Mouse (Mus musculus): ENCODE data around the gene Rab5a. TPM values are rescaled to one million over a fixed set of nuclear protein-coding genes. Genes with fewer than 3 reads are reported as not detected.
"Not testable (repeated sequence)": the region's sequence is repeated elsewhere in the genome, so short reads cannot be mapped to it uniquely, and the experiment has no call there.

Rab5a gene
- polyA plus RNA-seq, 1 experiment, result 26.6 TPM

GRCm38 (mm10) chr17:53519364-53519763, 40.3 kb downstream of the Rab5a start:
- H3K4me2 ChIP-seq (ENCODE audit: low read depth), result no peak overlapping the region
- H3K27me3 ChIP-seq (ENCODE audit: control insufficient read depth, insufficient read depth, insufficient read length), result no peaks in the 10 kb centered on the region
- H3ac ChIP-seq (ENCODE audit: control insufficient read depth, insufficient read length), result no peak overlapping the region
- TF ChIP-seq CEBPB (IDR thresholded peaks at IDR 0.05; ENCODE audit: insufficient read depth, poor library complexity, severe bottlenecking) (no peak), E2F4 (IDR thresholded peaks at IDR 0.05; ENCODE audit: insufficient read depth) (no peak), MYOD1 (IDR thresholded peaks at IDR 0.05; ENCODE audit: control insufficient read depth in 1 of 3, insufficient read length in 2 of 3, low read depth in 2 of 3) (no peak), TCF3 (IDR thresholded peaks at IDR 0.05; ENCODE audit: insufficient read length, low read depth) (no peak)
- H3K4me3 ChIP-seq, result no peak overlapping the region
- no peaks in the 10 kb centered on the region for H3K79me2 ChIP-seq (ENCODE audit: control insufficient read depth, insufficient read depth)
- peaks cover 7% of the 10 kb centered on the region for H3K36me3 ChIP-seq (ENCODE audit: control insufficient read depth, insufficient read depth)

DNA sequence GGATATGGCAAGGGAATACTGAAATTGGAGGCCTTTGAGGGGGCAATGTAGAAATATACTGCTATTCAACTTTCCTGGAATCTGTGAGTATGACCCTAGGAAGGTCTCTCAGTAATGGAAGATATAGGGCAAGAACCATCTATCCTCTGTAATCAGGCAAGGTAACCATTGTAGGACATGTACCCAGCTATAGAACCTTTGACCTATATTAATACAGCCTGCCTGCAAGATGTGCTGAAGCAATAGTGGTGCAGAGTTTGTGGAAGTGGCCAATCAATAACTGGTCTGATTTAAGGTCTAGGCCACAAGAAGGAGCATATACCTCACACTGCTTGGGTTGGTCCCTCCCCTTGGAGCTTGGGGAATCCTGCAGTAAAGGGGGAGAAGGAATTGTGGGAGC, 41.5 kb downstream of the Rab5a start:
- no peak for TF ChIP-seq MYOG (IDR thresholded peaks at IDR 0.05; ENCODE audit: control insufficient read depth in 1 of 3, insufficient read depth in 1 of 3, insufficient read length in 2 of 3, low read depth in 2 of 3)
- no peak for TF ChIP-seq TCF12 (IDR thresholded peaks at IDR 0.05; ENCODE audit: insufficient read depth, poor library complexity, severe bottlenecking)
- TF ChIP-seq USF1 (IDR thresholded peaks at IDR 0.05; ENCODE audit: low read depth), result no peak
- no peak for TF ChIP-seq POLR2AphosphoS2 (IDR thresholded peaks at IDR 0.05; ENCODE audit: insufficient read length, low read depth)
- no peak for TF ChIP-seq MAX (IDR thresholded peaks at IDR 0.05; ENCODE audit: low read depth)
- TF ChIP-seq POLR2A (IDR thresholded peaks at IDR 0.05; ENCODE audit: insufficient read length, low read depth), result no peak
- TF ChIP-seq TCF3 (IDR thresholded peaks at IDR 0.05; ENCODE audit: insufficient read length, low read depth), result no peak
- no peak for TF ChIP-seq E2F4 (IDR thresholded peaks at IDR 0.05; ENCODE audit: insufficient read depth)
- TF ChIP-seq CEBPB (IDR thresholded peaks at IDR 0.05; ENCODE audit: insufficient read depth, poor library complexity, severe bottlenecking), result no peak
- no peak for TF ChIP-seq MYOD1 (IDR thresholded peaks at IDR 0.05; ENCODE audit: control insufficient read depth in 1 of 3, insufficient read length in 2 of 3, low read depth in 2 of 3)
- TF ChIP-seq SRF (IDR thresholded peaks at IDR 0.05; ENCODE audit: control insufficient read depth, insufficient read length, low read depth), result no peak
- no peak for TF ChIP-seq REST (IDR thresholded peaks at IDR 0.05; ENCODE audit: insufficient read depth, insufficient read length)
- no peaks in the 10 kb centered on the region for H3K36me3 ChIP-seq (ENCODE audit: control insufficient read depth, insufficient read depth)
- H3ac ChIP-seq (ENCODE audit: control insufficient read depth, insufficient read length), result no peak overlapping the region
- H3K27me3 ChIP-seq (ENCODE audit: control insufficient read depth, insufficient read depth, insufficient read length), result no peaks in the 10 kb centered on the region
- no peak overlapping the region for H3K4me2 ChIP-seq (ENCODE audit: low read depth)
- H3K79me2 ChIP-seq (ENCODE audit: control insufficient read depth, insufficient read depth), result no peaks in the 10 kb centered on the region
- no peak overlapping the region for H3K4me3 ChIP-seq

DNA sequence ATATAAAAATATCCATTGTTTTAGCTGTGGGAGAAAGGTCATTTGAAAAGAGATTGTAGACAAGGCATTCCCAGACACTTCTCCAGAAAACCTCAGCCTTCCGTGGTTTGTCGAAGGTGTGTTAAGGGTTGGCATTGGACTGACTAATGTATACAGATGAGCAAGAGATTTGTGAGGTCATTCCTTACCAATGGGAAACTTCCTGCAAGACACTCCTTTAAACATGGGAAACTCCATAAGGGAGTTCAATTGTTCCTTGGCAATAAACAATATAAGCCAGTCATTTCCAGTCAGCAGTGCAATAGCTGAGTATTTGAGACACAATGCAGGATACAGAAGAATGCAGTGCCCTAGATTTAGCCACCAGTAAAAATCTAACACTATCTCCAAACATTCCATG, 49.0 kb downstream of the Rab5a start:
- no peaks in the 10 kb centered on the region for H3K79me2 ChIP-seq (ENCODE audit: control insufficient read depth, insufficient read depth)
- no peaks in the 10 kb centered on the region for H3K36me3 ChIP-seq (ENCODE audit: control insufficient read depth, insufficient read depth)
- H3ac ChIP-seq (ENCODE audit: control insufficient read depth, insufficient read length), result no peak overlapping the region
- TF ChIP-seq POLR2AphosphoS2 (IDR thresholded peaks at IDR 0.05; ENCODE audit: insufficient read length, low read depth), result no peak
- TF ChIP-seq E2F4 (IDR thresholded peaks at IDR 0.05; ENCODE audit: insufficient read depth), result no peak
- no peak for TF ChIP-seq CEBPB (IDR thresholded peaks at IDR 0.05; ENCODE audit: insufficient read depth, poor library complexity, severe bottlenecking)
- no peak for TF ChIP-seq TCF3 (IDR thresholded peaks at IDR 0.05; ENCODE audit: insufficient read length, low read depth)
- TF ChIP-seq TCF12 (IDR thresholded peaks at IDR 0.05; ENCODE audit: insufficient read depth, poor library complexity, severe bottlenecking), result no peak
- no peak for TF ChIP-seq MYOG (IDR thresholded peaks at IDR 0.05; ENCODE audit: control insufficient read depth in 1 of 3, insufficient read depth in 1 of 3, insufficient read length in 2 of 3, low read depth in 2 of 3)
- TF ChIP-seq MYOD1 (IDR thresholded peaks at IDR 0.05; ENCODE audit: control insufficient read depth in 1 of 3, insufficient read length in 2 of 3, low read depth in 2 of 3), result no peak
- TF ChIP-seq MAX (IDR thresholded peaks at IDR 0.05; ENCODE audit: low read depth), result no peak
- TF ChIP-seq REST (IDR thresholded peaks at IDR 0.05; ENCODE audit: insufficient read depth, insufficient read length), result no peak
- TF ChIP-seq SRF (IDR thresholded peaks at IDR 0.05; ENCODE audit: control insufficient read depth, insufficient read length, low read depth), result no peak
- TF ChIP-seq USF1 (IDR thresholded peaks at IDR 0.05; ENCODE audit: low read depth), result no peak
- no peak for TF ChIP-seq POLR2A (IDR thresholded peaks at IDR 0.05; ENCODE audit: insufficient read length, low read depth)
- H3K27me3 ChIP-seq (ENCODE audit: control insufficient read depth, insufficient read depth, insufficient read length), result no peaks in the 10 kb centered on the region
- H3K4me3 ChIP-seq, result no peak overlapping the region
- no peak overlapping the region for H3K4me2 ChIP-seq (ENCODE audit: low read depth)

GRCm38 (mm10) chr17:53531160-53531559, 52.1 kb downstream of the Rab5a start:
- Histone ChIP-seq H3K27me3 (ENCODE audit: control insufficient read depth, insufficient read depth, insufficient read length) (no peaks in the 10 kb centered on the region), H3ac (ENCODE audit: control insufficient read depth, insufficient read length) (no peak overlapping the region)

GRCm38 (mm10) chr17:53532425-53532824, 53.4 kb downstream of the Rab5a start:
- H3K27me3 ChIP-seq (ENCODE audit: control insufficient read depth, insufficient read depth, insufficient read length), result no peaks in the 10 kb centered on the region
- no peaks in the 10 kb centered on the region for H3K79me2 ChIP-seq (ENCODE audit: control insufficient read depth, insufficient read depth)
- no peaks in the 10 kb centered on the region for H3K36me3 ChIP-seq (ENCODE audit: control insufficient read depth, insufficient read depth)
- no peak for TF ChIP-seq POLR2AphosphoS2 (IDR thresholded peaks at IDR 0.05; ENCODE audit: insufficient read length, low read depth)
- TF ChIP-seq REST (IDR thresholded peaks at IDR 0.05; ENCODE audit: insufficient read depth, insufficient read length), result no peak
- no peak overlapping the region for H3ac ChIP-seq (ENCODE audit: control insufficient read depth, insufficient read length)
- no peak overlapping the region for H3K4me2 ChIP-seq (ENCODE audit: low read depth)
- no peak overlapping the region for H3K4me3 ChIP-seq

More at GRCm38 (mm10) chr17:53531160-53531559, 52.1 kb downstream of the Rab5a start:
- no peaks in the 10 kb centered on the region for H3K36me3 ChIP-seq (ENCODE audit: control insufficient read depth, insufficient read depth)
- H3K79me2 ChIP-seq (ENCODE audit: control insufficient read depth, insufficient read depth), result no peaks in the 10 kb centered on the region
- no peak for TF ChIP-seq POLR2AphosphoS2 (IDR thresholded peaks at IDR 0.05; ENCODE audit: insufficient read length, low read depth)
- no peak for TF ChIP-seq REST (IDR thresholded peaks at IDR 0.05; ENCODE audit: insufficient read depth, insufficient read length)
- no peak for TF ChIP-seq TCF12 (IDR thresholded peaks at IDR 0.05; ENCODE audit: insufficient read depth, poor library complexity, severe bottlenecking)
- no peak for TF ChIP-seq MYOG (IDR thresholded peaks at IDR 0.05; ENCODE audit: control insufficient read depth in 1 of 3, insufficient read depth in 1 of 3, insufficient read length in 2 of 3, low read depth in 2 of 3)
- TF ChIP-seq E2F4 (IDR thresholded peaks at IDR 0.05; ENCODE audit: insufficient read depth), result no peak
- TF ChIP-seq POLR2A (IDR thresholded peaks at IDR 0.05; ENCODE audit: insufficient read length, low read depth), result no peak
- no peak for TF ChIP-seq CEBPB (IDR thresholded peaks at IDR 0.05; ENCODE audit: insufficient read depth, poor library complexity, severe bottlenecking)
- no peak for TF ChIP-seq TCF3 (IDR thresholded peaks at IDR 0.05; ENCODE audit: insufficient read length, low read depth)
- no peak for TF ChIP-seq USF1 (IDR thresholded peaks at IDR 0.05; ENCODE audit: low read depth)
- no peak for TF ChIP-seq MYOD1 (IDR thresholded peaks at IDR 0.05; ENCODE audit: control insufficient read depth in 1 of 3, insufficient read length in 2 of 3, low read depth in 2 of 3)
- no peak overlapping the region for H3K4me2 ChIP-seq (ENCODE audit: low read depth)
- no peak overlapping the region for H3K4me3 ChIP-seq

DNA sequence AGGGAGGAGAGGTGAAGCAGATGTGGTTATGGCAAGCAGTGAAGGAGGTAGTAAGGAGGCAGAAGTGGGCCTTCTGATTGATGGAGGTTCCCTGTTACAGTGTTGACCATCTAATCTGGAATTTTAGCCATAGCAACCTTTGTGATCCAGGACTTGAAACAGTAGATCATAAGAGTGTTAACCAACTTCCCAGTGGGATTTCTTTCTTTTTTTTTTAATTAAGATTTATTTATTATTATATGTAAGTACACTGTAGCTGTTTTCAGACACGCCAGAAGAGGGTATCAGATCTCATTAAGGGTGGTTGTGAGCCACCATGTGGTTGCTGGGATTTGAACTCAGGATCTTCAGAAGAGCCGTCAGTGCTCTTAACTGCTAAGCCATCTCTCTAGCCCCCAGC, 60.3 kb downstream of the Rab5a start, which contains the start of gene Pp2d1:
TSS of gene Pp2d1 (minus strand) at position 101 of the 400 bp plus-strand sequence.
- H3K79me2 ChIP-seq (ENCODE audit: control insufficient read depth, insufficient read depth); H3K4me2 ChIP-seq (ENCODE audit: low read depth); H3K4me3 ChIP-seq; H3K27me3 ChIP-seq (ENCODE audit: control insufficient read depth, insufficient read depth, insufficient read length); H3ac ChIP-seq (ENCODE audit: control insufficient read depth, insufficient read length); H3K36me3 ChIP-seq (ENCODE audit: control insufficient read depth, insufficient read depth): not testable (repeated sequence)
